Mouse (Mus musculus): Measurements from ENCODE around the gene Opn1sw. TPM values are rescaled to one million over a fixed set of nuclear protein-coding genes. Genes with fewer than 3 reads are reported as not detected.

The Opn1sw gene
- polyA plus RNA-seq, 1 experiment from 2014 or later = 0.44 TPM

Small RNA genes lying within 50 kb of the gene (microRNA-seq; reads per million reads assigned to microRNA genes)
- gene Gm26220 (not detected), gene Gm44354 (not detected)

Other genes with a start within 250 kb of the Opn1sw start
- gene Rbm28, start 223.5 kb downstream of the Opn1sw start, polyA plus RNA-seq (2015; fragmentation: Nextera tagmentation; extraction: Ambion mirVana) = 32.8 and 35.0 TPM in 2 replicates
- gene Prrt4, start 208.9 kb downstream of the Opn1sw start, polyA plus RNA-seq (2015; fragmentation: Nextera tagmentation; extraction: Ambion mirVana) = 0.78 and 0.87 TPM in 2 replicates
- gene Impdh1, start 172.1 kb downstream of the Opn1sw start, polyA plus RNA-seq (2015; fragmentation: Nextera tagmentation; extraction: Ambion mirVana) = 48.0 and 51.8 TPM in 2 replicates
- gene Hilpda, start 116.0 kb downstream of the Opn1sw start, polyA plus RNA-seq (2015; fragmentation: Nextera tagmentation; extraction: Ambion mirVana) = 45.6 and 46.2 TPM in 2 replicates
- 0.51 and 0.68 TPM in 2 replicates for gene Fam71f2, start 108.9 kb downstream of the Opn1sw start, polyA plus RNA-seq (2015; fragmentation: Nextera tagmentation; extraction: Ambion mirVana)
- 0.11 TPM in 1 of 2 replicates, not detected in the other for gene Fam71f1, start 69.3 kb downstream of the Opn1sw start, polyA plus RNA-seq (2015; fragmentation: Nextera tagmentation; extraction: Ambion mirVana)
- 427 and 444 TPM in 2 replicates for gene Calu, start 40.4 kb downstream of the Opn1sw start, polyA plus RNA-seq (2015; fragmentation: Nextera tagmentation; extraction: Ambion mirVana)
- gene Ccdc136, start 7.8 kb upstream of the Opn1sw start, polyA plus RNA-seq (2015; fragmentation: Nextera tagmentation; extraction: Ambion mirVana) = 7.8 and 9.1 TPM in 2 replicates
- gene Flnc, start 44.8 kb upstream of the Opn1sw start, polyA plus RNA-seq (2015; fragmentation: Nextera tagmentation; extraction: Ambion mirVana) = 5.8 and 6.7 TPM in 2 replicates
- 201 and 209 TPM in 2 replicates for gene Atp6v1f, start 79.2 kb upstream of the Opn1sw start, polyA plus RNA-seq (2015; fragmentation: Nextera tagmentation; extraction: Ambion mirVana)
- gene Atp6v1fnb, start 83.0 kb upstream of the Opn1sw start, polyA plus RNA-seq (2015; fragmentation: Nextera tagmentation; extraction: Ambion mirVana) = not detected in 2 replicates
- gene Kcp, start 119.5 kb upstream of the Opn1sw start, polyA plus RNA-seq (2015; fragmentation: Nextera tagmentation; extraction: Ambion mirVana) = 14.0 and 14.1 TPM in 2 replicates
- gene Irf5, start 138.2 kb upstream of the Opn1sw start, polyA plus RNA-seq (2015; fragmentation: Nextera tagmentation; extraction: Ambion mirVana) = 4.4 and 6.2 TPM in 2 replicates
- 81.8 and 83.2 TPM in 2 replicates for gene Tnpo3, start 221.4 kb upstream of the Opn1sw start, polyA plus RNA-seq (2015; fragmentation: Nextera tagmentation; extraction: Ambion mirVana)